Mouse (Mus musculus) embryonic fibroblast, embryonic 13.5 days (primary cell): ENCODE data around the gene Klhdc4.

ENCODE experiments used
- CTCF ChIP-seq: IDR thresholded peaks from 2 replicates; pipeline ENCODE4 v1.5.1; 2011; ENCODE audit warnings: mild to moderate bottlenecking, control low read depth, low read length, moderate library complexity, borderline replicate concordance; ENCODE audit not compliant: insufficient read depth
- POLR2A ChIP-seq: IDR thresholded peaks from 2 replicates; pipeline ENCODE4 v1.6.1; 2011; ENCODE audit warnings: low read depth, mild to moderate bottlenecking, control low read depth, low read length, moderate library complexity

- TF ChIP-seq CTCF: no peak
- no peak for TF ChIP-seq POLR2A
Measured at GRCm38 (mm10) chr8:121792159-121792558, 37.2 kb downstream of the Klhdc4 start.
